Mouse (Mus musculus) limb, embryonic 13.5 days (tissue): ENCODE measurements around the gene 2810004N23Rik. TPM values are rescaled to one million over a fixed set of nuclear protein-coding genes. Genes with fewer than 3 reads are reported as not detected.

Source experiments
- ATAC-seq: fragments of 200-750 bp; cut with Nextera tagmentation; 2 replicates; pipeline ENCODE4 v1.8.0; 2017; ENCODE audit warnings: low read depth, moderate number of reproducible peaks, moderate TSS enrichment; ENCODE audit not compliant: low FRiP score
- H3K27ac ChIP-seq: fragments of 300-500 bp; sonication (generic); 2 replicates; pipeline ENCODE4 v1.5.1; 2015; ENCODE audit warnings: inconsistent platforms, mild to moderate bottlenecking, moderate library complexity
- H3K27me3 ChIP-seq: fragments of 300-500 bp; sonication (generic); 2 replicates; pipeline ENCODE4 v1.6.1; 2015; ENCODE audit warnings: mild to moderate bottlenecking, inconsistent platforms
- H3K36me3 ChIP-seq: fragments of 300-500 bp; sonication (generic); 2 replicates; pipeline ENCODE4 v1.6.1; 2015; ENCODE audit warnings: inconsistent platforms, mild to moderate bottlenecking, moderate library complexity
- H3K4me1 ChIP-seq: fragments of 300-500 bp; sonication (generic); 2 replicates; pipeline ENCODE4 v1.6.1; 2015; ENCODE audit warnings: inconsistent platforms
- H3K4me2 ChIP-seq: fragments of 300-500 bp; sonication (generic); replicated peaks from 2 replicates; pipeline ENCODE4 v1.6.1; 2015; ENCODE audit warnings: inconsistent platforms, mild to moderate bottlenecking, moderate library complexity
- H3K4me3 ChIP-seq: fragments of 300-500 bp; sonication (generic); 2 replicates; pipeline ENCODE4 v1.5.1; 2015; ENCODE audit warnings: moderate library complexity, mild to moderate bottlenecking, inconsistent platforms
- H3K9ac ChIP-seq: fragments of 300-500 bp; sonication (generic); 2 replicates; pipeline ENCODE4 v1.6.1; 2015; ENCODE audit warnings: mild to moderate bottlenecking, inconsistent platforms
- H3K9me3 ChIP-seq: fragments of 300-500 bp; sonication (generic); 2 replicates; pipeline ENCODE4 v1.6.1; 2016; ENCODE audit warnings: inconsistent platforms
- WGBS: fragments of 180-500 bp; shearing (Covaris S2); methylation state at CpG from one replicate; pipeline ENCODE4 v1.1.7; 2015; 5-methylcytosine and 5-hydroxymethylcytosine counted together
- polyA plus RNA-seq: library from polyadenylated mRNA; unstranded; fragments of >200 nt; fragmentation: Nextera tagmentation; extraction: Ambion mirVana; gene quantifications from 2 replicates; pipeline ENCODE4 v1.2.1, GENCODE M21; 2015

Gene 2810004N23Rik
- polyA plus RNA-seq, 1 experiment from 2014 or later: 53.9 TPM

- H3K4me2 ChIP-seq: no peak overlapping the region
- H3K9ac ChIP-seq: no peak overlapping the region
- ATAC-seq: no peak
- no peak overlapping the region for H3K4me3 ChIP-seq
- H3K36me3 ChIP-seq: no peaks in the 10 kb centered on the region
- no peaks in the 10 kb centered on the region for H3K4me1 ChIP-seq
- H3K27me3 ChIP-seq: no peaks in the 10 kb centered on the region
- no peak overlapping the region for H3K27ac ChIP-seq
- H3K9me3 ChIP-seq: peaks cover 12% of the 10 kb centered on the region; the same call in 1 of the 2 replicates
- 88% methylated on average over 4 of the region's 4 CpGs for WGBS
Observed at GRCm38 (mm10) chr8:124813326-124813725, 49.6 kb downstream of the 2810004N23Rik start.

- Histone ChIP-seq H3K36me3 (no peaks in the 10 kb centered on the region), H3K4me3 (no peak overlapping the region), H3K27me3 (no peaks in the 10 kb centered on the region), H3K4me1 (no peaks in the 10 kb centered on the region), H3K27ac (no peak overlapping the region), H3K4me2 (no peak overlapping the region), H3K9me3 (no peaks in the 10 kb centered on the region), H3K9ac (no peak overlapping the region)
- ATAC-seq: no peak
- WGBS: 57% methylated on average over 9 of the region's 9 CpGs
Observed at GRCm38 (mm10) chr8:124810689-124811394, 52.1 kb downstream of the 2810004N23Rik start.

GRCm38 (mm10) chr8:124810056-124810610 is 52.8 kb downstream of the 2810004N23Rik start:
- ATAC-seq: no peak
- no peaks in the 10 kb centered on the region for H3K36me3 ChIP-seq
- H3K4me2 ChIP-seq: no peak overlapping the region
- no peaks in the 10 kb centered on the region for H3K9me3 ChIP-seq
- H3K27ac ChIP-seq: no peak overlapping the region
- 60% methylated on average over 5 of the region's 5 CpGs for WGBS
- H3K27me3 ChIP-seq: no peaks in the 10 kb centered on the region
- no peak overlapping the region for H3K9ac ChIP-seq
- H3K4me1 ChIP-seq: no peaks in the 10 kb centered on the region
- H3K4me3 ChIP-seq: no peak overlapping the region

- H3K4me3 ChIP-seq: no peak overlapping the region
- ATAC-seq: no peak
- H3K9me3 ChIP-seq: no peaks in the 10 kb centered on the region
- WGBS: 70% methylated on average over 2 of the region's 2 CpGs
- no peak overlapping the region for H3K4me2 ChIP-seq
- H3K36me3 ChIP-seq: no peaks in the 10 kb centered on the region
- peaks cover 3% of the 10 kb centered on the region; the same call in 1 of the 2 replicates for H3K27me3 ChIP-seq
- H3K9ac ChIP-seq: no peak overlapping the region
- H3K4me1 ChIP-seq: no peaks in the 10 kb centered on the region
- H3K27ac ChIP-seq: no peak overlapping the region
Observed at GRCm38 (mm10) chr8:124809419-124809818, 53.5 kb downstream of the 2810004N23Rik start.

GRCm38 (mm10) chr8:124805990-124806389 is 56.9 kb downstream of the 2810004N23Rik start:
- H3K4me3 ChIP-seq: no peak overlapping the region
- H3K9me3 ChIP-seq: no peaks in the 10 kb centered on the region
- 86% methylated on average over 4 of the region's 4 CpGs for WGBS
- H3K27me3 ChIP-seq: peaks cover 25% of the 10 kb centered on the region
- H3K4me2 ChIP-seq: no peak overlapping the region
- no peaks in the 10 kb centered on the region for H3K4me1 ChIP-seq
- H3K9ac ChIP-seq: no peak overlapping the region
- H3K36me3 ChIP-seq: no peaks in the 10 kb centered on the region
- H3K27ac ChIP-seq: no peak overlapping the region
- ATAC-seq: no peak

GRCm38 (mm10) chr8:124803824-124804702 is 58.9 kb downstream of the 2810004N23Rik start:
- H3K27me3 ChIP-seq: peaks cover 30% of the 10 kb centered on the region
- no peak overlapping the region for H3K4me2 ChIP-seq
- no peaks in the 10 kb centered on the region for H3K36me3 ChIP-seq
- no peaks in the 10 kb centered on the region for H3K9me3 ChIP-seq
- H3K27ac ChIP-seq: no peak overlapping the region
- H3K9ac ChIP-seq: no peak overlapping the region
- no peak overlapping the region for H3K4me3 ChIP-seq
- H3K4me1 ChIP-seq: no peaks in the 10 kb centered on the region
- WGBS: 67% methylated on average over 12 of the region's 12 CpGs
- ATAC-seq: no peak

GRCm38 (mm10) chr8:124800542-124800941 is 62.4 kb downstream of the 2810004N23Rik start:
- no peak overlapping the region for H3K4me3 ChIP-seq
- peaks cover 64% of the 10 kb centered on the region for H3K27me3 ChIP-seq
- 27% methylated on average over 11 of the region's 11 CpGs for WGBS
- no peak overlapping the region for H3K9ac ChIP-seq
- no peaks in the 10 kb centered on the region for H3K4me1 ChIP-seq
- H3K36me3 ChIP-seq: no peaks in the 10 kb centered on the region
- no peak overlapping the region for H3K4me2 ChIP-seq
- H3K27ac ChIP-seq: no peak overlapping the region
- no peak for ATAC-seq
- H3K9me3 ChIP-seq: no peaks in the 10 kb centered on the region

GRCm38 (mm10) chr8:124795781-124796488 is 67.0 kb downstream of the 2810004N23Rik start:
- no peak overlapping the region for H3K4me3 ChIP-seq
- no peak overlapping the region for H3K4me2 ChIP-seq
- 66% methylated on average over 8 of the region's 8 CpGs for WGBS
- H3K9ac ChIP-seq: no peak overlapping the region
- H3K4me1 ChIP-seq: peaks cover 26% of the 10 kb centered on the region
- peaks cover 85% of the 10 kb centered on the region for H3K27me3 ChIP-seq
- no peaks in the 10 kb centered on the region for H3K9me3 ChIP-seq
- no peak overlapping the region for H3K27ac ChIP-seq
- no peak for ATAC-seq
- H3K36me3 ChIP-seq: no peaks in the 10 kb centered on the region

- Histone ChIP-seq H3K9ac (no peak overlapping the region), H3K9me3 (no peaks in the 10 kb centered on the region), H3K4me1 (peaks cover 26% of the 10 kb centered on the region), H3K27ac (no peak overlapping the region), H3K36me3 (no peaks in the 10 kb centered on the region), H3K27me3 (peaks cover 90% of the 10 kb centered on the region), H3K4me2 (peak overlapping the region; percentile 100), H3K4me3 (peak overlapping the region; percentile 62)
- no peak for ATAC-seq
- 2% methylated on average over 25 of the region's 25 CpGs for WGBS
Observed at GRCm38 (mm10) chr8:124794486-124794780, 68.5 kb downstream of the 2810004N23Rik start.

- H3K36me3 ChIP-seq: no peaks in the 10 kb centered on the region
- WGBS: 1% methylated on average over 81 of the region's 81 CpGs
- H3K27ac ChIP-seq: no peak overlapping the region
- H3K4me3 ChIP-seq: peak overlapping the region; percentile 62
- H3K27me3 ChIP-seq: peaks cover 87% of the 10 kb centered on the region
- H3K4me2 ChIP-seq: peak overlapping the region; percentile 100
- H3K9ac ChIP-seq: no peak overlapping the region
- ATAC-seq: 0 out of 2 replicates have a peak, but pooled peaks have one; percentile 13
- H3K4me1 ChIP-seq: peaks cover 26% of the 10 kb centered on the region
- no peaks in the 10 kb centered on the region for H3K9me3 ChIP-seq
Observed at GRCm38 (mm10) chr8:124793661-124794485, 69.0 kb downstream of the 2810004N23Rik start.

GRCm38 (mm10) chr8:124793172-124793651 is 69.7 kb downstream of the 2810004N23Rik start:
- Histone ChIP-seq H3K4me1 (peaks cover 26% of the 10 kb centered on the region), H3K9me3 (no peaks in the 10 kb centered on the region), H3K4me2 (peak overlapping the region; percentile 100), H3K4me3 (peak overlapping the region; percentile 62), H3K9ac (no peak overlapping the region), H3K27ac (no peak overlapping the region), H3K27me3 (peaks cover 81% of the 10 kb centered on the region), H3K36me3 (no peaks in the 10 kb centered on the region)
- WGBS: 0% methylated on average over 50 of the region's 51 CpGs
- ATAC-seq: peak; percentile 88
